Mouse (Mus musculus) brain, embryonic 14.5 days (tissue): ENCODE results near the gene Tnni3.

ENCODE experiments used
- CTCF ChIP-seq: fragments of 200-500 bp; IDR thresholded peaks from 2 replicates; pipeline ENCODE4 v1.5.1; 2012; ENCODE audit warnings: inconsistent platforms, mild to moderate bottlenecking, moderate library complexity, borderline replicate concordance; ENCODE audit not compliant: insufficient read depth, insufficient read length; ENCODE audit errors: extremely low read depth
- POLR2A ChIP-seq: fragments of 200-500 bp; IDR thresholded peaks from 2 replicates; pipeline ENCODE4 v1.6.1; 2012; ENCODE audit warnings: mild to moderate bottlenecking, inconsistent platforms, borderline replicate concordance; ENCODE audit not compliant: poor library complexity, insufficient read depth, insufficient read length, severe bottlenecking; ENCODE audit errors: extremely low read depth

GRCm38 (mm10) chr7:4515853-4516252, 8.2 kb downstream of the Tnni3 start:
- TF ChIP-seq CTCF (no peak), POLR2A (no peak)
